Mouse (Mus musculus) megakaryocyte, embryonic 14.5 days (primary cell): ENCODE data around the gene Krt75.

Experiments used
- FLI1 ChIP-seq: IDR thresholded peaks from 2 replicates; pipeline ENCODE4 v1.6.1; 2012; ENCODE audit warnings: low read length, inconsistent platforms, mixed read lengths
- GATA1 ChIP-seq: IDR thresholded peaks from 3 replicates; pipeline ENCODE4 v1.6.1; 2012; ENCODE audit warnings: mixed read lengths, low read length, inconsistent platforms, borderline replicate concordance

DNA sequence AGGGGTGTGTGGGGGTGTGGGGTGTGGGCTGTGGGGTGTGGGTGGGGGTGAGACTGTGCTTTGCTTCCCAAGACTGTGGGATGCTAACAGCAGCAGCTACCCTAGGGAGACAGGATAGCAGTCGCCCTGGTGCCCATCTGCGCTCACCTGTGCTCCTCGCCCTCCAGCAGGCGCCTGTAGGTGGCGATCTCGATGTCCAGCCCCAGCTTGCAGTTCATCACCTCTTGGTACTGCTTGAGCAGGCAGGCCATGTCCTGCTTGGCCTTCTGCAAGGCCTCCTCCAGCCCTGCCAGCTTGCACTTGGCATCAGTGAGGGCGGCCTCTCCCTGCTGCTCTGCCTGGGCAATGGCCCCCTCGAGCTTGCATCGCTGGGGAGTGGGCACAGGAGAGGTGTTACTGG, 31.2 kb downstream of the Krt75 start:
- no peak for TF ChIP-seq GATA1
- TF ChIP-seq FLI1 = no peak
